Mouse (Mus musculus) embryo, embryonic 10.5 days (tissue): ENCODE measurements at regions not wholly inside any gene's neighbourhood (a gene's known extent, or its start where the extent isn't known, plus 50 kb on each side); places are given as distances from the start of the nearest gene placed in this dataset.
A peak's percentile ranks its signal among the peaks of the same experiment; 100 is the strongest.

Experiments
- DNase-seq: peaks from one replicate; pipeline ENCODE4 v3.0.0-alpha.2; 2015; ENCODE audit warnings: low spot score

DNA sequence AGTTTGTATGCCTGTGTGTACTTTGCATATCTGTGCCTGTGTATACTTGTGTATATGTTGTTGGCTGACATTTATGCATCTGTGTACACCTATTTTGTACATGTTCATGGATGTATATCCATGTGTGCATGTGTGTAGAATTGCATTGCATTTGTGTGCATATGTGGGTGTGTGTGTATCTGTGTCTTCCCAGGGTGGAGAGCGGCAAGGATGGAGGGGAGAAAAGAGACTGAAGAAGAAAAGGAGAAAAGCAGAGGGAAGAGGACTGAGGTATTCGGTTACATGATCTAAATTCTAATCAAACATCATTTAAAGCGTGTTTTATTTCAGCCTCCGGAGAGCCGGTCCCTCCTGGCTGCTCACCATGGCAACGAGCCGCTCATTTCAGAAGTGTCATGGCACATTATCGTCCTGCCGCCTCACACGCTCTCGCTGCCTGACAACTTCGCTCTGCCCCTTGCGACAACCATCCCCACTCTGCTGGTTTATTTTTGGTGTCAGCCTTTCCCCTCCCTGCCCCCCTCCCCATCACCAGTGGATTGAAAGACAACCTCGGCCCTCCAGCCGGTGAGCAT lies 58.6 kb downstream of the Mrm1 start:
- DNase-seq: peak; percentile 74

DNA sequence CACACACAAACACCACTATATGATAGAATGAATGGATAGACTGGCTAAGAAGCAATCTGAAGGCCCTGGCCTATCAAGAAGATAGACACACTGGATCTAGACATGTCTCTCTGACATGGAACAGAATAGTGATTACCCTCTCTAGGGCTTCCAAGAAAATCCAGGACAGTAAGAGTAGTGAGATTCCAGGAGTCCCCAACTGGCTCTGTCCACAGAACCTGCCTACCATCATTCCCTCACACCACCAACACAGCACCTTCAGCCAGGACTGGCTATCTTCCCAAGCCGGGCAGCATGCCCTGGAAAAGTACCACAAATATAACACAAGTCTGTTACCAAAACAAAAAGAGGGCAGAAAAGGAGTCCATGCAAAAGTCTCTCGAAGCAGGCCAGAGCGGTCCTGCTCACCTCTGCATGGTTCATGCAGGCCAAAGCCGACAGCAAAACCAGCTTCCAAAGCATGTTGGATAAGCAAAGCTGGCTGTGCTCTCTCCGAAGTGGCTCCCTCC lies 59.8 kb downstream of the Mrm1 start:
- no peak for DNase-seq

DNA sequence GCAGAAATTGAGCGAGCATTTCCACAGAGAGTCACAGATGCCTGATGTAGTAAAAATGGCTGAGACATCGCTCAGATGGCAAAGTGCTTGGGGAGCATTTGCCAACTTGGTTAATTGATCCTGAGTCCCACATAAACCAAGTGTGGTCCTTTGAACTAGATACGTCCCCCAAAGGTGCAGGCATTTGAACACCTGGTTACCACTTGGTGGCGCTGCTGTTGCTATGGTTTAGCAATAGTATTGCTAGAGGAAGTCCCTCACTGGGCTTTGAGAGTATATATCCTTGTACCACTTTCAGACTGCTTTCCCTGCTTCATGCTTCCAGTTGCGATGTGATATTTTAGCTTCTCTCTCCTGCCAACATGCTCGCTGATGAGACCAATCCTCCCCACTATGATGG lies 67.3 kb downstream of the Mrm1 start:
- no peak for DNase-seq

GRCm38 (mm10) chr11:84749490-84750349 lies 69.6 kb downstream of the Mrm1 start:
- peak; percentile 50 for DNase-seq

GRCm38 (mm10) chr11:84738769-84739589 lies 80.3 kb downstream of the Mrm1 start:
- DNase-seq: no peak

DNA sequence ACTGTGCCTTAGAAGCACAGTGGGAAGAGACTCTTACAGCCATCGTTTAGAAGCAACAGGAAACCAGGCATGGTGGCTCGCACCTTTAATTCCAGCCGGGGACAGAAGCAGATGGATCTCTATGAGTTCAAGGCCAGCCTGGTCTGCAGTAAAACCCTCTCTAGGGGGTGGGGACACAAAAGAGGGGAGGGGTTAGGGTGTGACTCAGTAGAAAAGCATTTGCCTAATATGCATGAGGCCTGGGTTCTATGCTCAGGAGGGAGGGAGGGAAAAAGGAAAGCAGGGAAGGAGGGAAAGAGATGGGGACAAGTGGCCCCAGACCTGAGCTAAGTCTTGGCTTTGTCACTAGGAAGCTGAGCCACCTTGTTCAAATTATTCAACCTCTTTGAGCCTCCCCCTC lies 81.2 kb downstream of the Mrm1 start:
- DNase-seq: no peak

GRCm38 (mm10) chr11:84731890-84732289 lies 87.4 kb downstream of the Mrm1 start:
- no peak for DNase-seq

GRCm38 (mm10) chr11:84730218-84730617 lies 89.1 kb downstream of the Mrm1 start:
- DNase-seq: peak; percentile 60

GRCm38 (mm10) chr11:84729189-84729588 lies 90.1 kb downstream of the Mrm1 start:
- DNase-seq: peak; percentile 87

GRCm38 (mm10) chr11:84725936-84726613 lies 93.2 kb downstream of the Mrm1 start:
- DNase-seq: no peak

GRCm38 (mm10) chr11:84725177-84725792 lies 94.0 kb downstream of the Mrm1 start:
- no peak for DNase-seq

DNA sequence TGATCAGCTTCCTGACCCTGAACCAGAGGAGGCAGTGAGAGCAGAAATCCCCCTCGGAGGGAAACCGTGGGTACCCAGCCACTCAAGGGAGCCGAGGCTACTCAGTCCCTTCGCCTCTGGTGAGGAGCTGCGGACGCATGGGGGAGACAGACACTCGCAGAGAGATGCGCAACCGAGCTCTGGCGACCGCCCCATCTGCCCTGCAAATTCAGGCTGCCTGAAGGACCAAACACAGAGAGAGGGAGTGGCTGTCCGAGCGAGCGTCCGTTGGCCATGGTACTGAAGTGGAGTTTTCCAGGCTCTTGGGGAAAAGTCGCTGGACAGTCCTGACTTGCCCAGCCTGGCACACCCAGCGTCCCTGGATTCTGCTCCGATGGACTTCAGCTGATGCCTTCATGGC lies 95.2 kb downstream of the Mrm1 start:
- peak; percentile 80 for DNase-seq

GRCm38 (mm10) chr11:84722658-84723201 lies 96.6 kb downstream of the Mrm1 start:
- DNase-seq: no peak

DNA sequence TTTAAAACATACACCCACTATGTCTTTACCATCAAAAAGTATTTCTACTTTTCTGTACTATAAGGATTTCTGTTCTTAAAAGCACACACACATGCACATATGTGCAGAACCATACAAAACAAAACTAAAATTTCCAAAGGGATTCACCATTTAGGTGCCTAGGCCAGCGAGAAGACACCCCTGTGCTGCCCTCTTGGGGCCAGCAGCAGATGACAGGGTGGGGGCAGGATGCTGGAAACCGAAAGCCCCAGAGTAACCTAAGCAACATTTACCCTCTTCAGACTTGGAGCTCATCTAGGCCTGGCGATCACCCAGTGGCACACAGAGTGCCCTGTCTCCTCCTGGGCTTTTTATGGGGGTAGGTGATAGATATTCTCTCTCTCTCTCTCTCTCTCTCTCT lies 97.3 kb downstream of the Mrm1 start:
- no peak for DNase-seq

GRCm38 (mm10) chr11:84721150-84721549 lies 98.2 kb downstream of the Mrm1 start:
- no peak for DNase-seq

GRCm38 (mm10) chr11:84719781-84720180 lies 99.5 kb downstream of the Mrm1 start:
- no peak for DNase-seq

GRCm38 (mm10) chr11:84712731-84713130 lies 106.6 kb downstream of the Mrm1 start:
- DNase-seq: no peak

DNA sequence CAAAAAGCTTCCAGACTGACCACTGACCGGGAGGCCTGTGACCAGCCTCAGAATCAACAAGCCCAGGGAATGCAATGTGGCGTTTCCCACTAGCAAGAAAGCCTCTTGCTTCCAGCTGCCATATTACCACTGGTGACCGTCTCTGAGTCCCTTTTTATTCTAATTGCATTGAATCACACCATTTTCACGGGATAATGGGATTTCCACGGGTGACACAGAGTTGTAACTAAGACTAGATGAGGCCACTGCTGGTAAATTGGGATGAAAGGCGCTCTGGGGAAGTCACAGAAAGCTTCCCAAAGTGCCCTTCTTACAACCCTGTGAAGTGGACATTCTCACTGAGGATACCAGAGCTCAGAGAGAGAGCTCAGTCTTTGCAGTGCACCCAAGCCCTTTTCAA lies 107.4 kb downstream of the Mrm1 start:
- DNase-seq: no peak

DNA sequence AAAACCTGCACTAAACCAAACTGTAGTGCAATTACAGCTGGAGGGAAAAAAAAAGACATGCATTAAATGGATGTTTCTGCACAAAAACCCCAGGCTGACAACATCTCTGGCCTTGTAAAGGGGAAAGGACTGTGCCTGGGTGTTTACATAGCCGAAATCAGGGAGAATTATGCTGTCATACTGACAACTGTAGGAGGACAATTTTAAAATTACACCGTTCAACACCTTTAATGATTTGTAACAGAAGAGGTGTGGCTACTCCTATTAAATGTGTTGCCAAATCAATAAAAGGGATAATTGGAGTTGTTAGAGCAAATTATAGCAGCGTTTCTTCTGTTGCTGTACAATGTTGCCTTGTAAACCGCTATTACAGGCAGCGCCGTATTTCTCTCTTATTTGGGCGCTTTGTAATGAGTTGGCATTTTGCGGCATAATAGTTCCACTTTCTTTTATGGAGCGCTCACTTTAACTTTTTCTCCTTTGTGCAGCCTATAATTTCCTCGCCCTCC lies 111.0 kb downstream of the Mrm1 start:
- DNase-seq: no peak

DNA sequence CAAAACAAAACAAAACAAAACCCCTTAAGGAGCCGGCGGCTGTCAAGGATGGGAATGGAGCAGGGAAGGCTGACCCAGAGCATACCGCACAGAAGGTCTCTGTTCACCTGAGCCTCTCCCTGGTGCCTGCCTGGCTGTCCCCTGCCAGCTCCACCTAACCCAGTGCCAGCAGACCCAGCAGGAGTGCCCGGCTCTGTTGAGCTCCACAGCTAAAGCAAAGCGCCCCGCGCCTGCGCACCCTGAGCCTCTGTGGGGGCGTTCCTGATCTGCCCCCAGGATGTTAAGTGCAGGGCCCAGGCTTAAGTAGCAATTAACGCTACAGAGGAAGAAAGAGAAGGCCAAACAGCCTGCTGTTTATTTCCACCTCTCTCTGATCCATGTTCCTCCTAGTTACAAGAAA lies 111.5 kb downstream of the Mrm1 start:
- DNase-seq: no peak

DNA sequence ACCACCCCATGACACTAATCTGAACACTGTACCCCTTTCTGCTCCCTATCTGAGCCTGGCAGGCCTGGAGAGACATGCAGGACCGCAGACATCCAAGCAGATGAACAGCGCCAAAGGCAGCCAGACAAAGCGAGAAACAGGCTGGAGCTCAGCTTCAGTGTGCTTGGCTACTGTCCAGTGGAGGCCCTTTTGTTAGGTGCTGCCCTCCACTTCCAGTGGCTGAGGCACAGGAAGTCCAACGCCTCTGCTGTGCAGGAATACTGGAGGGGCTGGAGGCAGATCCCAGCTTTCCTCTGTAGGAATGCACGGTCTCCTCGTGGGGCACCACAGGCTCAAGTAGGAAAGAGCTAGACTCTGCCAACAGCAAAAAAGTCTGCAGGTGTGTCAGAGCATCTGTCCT lies 112.6 kb downstream of the Mrm1 start:
- DNase-seq: no peak
